Mouse (Mus musculus) left cerebral cortex, adult 2 months (tissue): ENCODE results near the gene Emcn. TPM values are rescaled to one million over a fixed set of nuclear protein-coding genes. Genes with fewer than 3 reads are reported as not detected.

ENCODE experiments used
- DNase-seq, 2 experiments: peaks; one replicate each; pipeline ENCODE4 v3.0.0; 2021 to 2022; ENCODE audit warnings: low spot score in 2 of 2, mixed read lengths in 1 of 2; ENCODE audit errors: extremely low spot score in 1 of 2
- H3K27ac ChIP-seq: fragments of 200-600 bp; 2 replicates; pipeline ENCODE4 v1.8.1; 2022
- H3K4me3 ChIP-seq: fragments of 200-600 bp; 2 replicates; pipeline ENCODE4 v1.8.1; 2022
- CTCF ChIP-seq: fragments of 200-600 bp; IDR thresholded peaks from 2 replicates; pipeline ENCODE4 v1.8.1; 2022; ENCODE audit warnings: antibody characterized with exemption, mild to moderate bottlenecking, moderate library complexity
- intact Hi-C: fragments of 180-260 bp; cut with DNase I; formaldehyde crosslinking; loops from one replicate; pipeline ENCODE4 v1.15.1; 2025
- total RNA-seq, 2 experiments: library from RNA; stranded (reverse); gene quantifications; 2 replicates each; pipeline ENCODE4 v1.2.3; 2021

Gene Emcn
- total RNA-seq, 2 experiments from 2014 or later = 7.2 to 8.1 TPM

GRCm38 (mm10) chr3:137330950-137331349 lies 9.9 kb upstream of the Emcn start:
- no peak for TF ChIP-seq CTCF
- DNase-seq = no peak
- Histone ChIP-seq H3K27ac (no peak overlapping the region), H3K4me3 (no peak overlapping the region)
- intact Hi-C loops = no loop called here

- no peak for TF ChIP-seq CTCF
- intact Hi-C loops = no loop called here
- no peak overlapping the region for H3K4me3 ChIP-seq
- DNase-seq = no peak
- H3K27ac ChIP-seq = no peak overlapping the region
Measured at GRCm38 (mm10) chr3:137332531-137332930, 8.3 kb upstream of the Emcn start.

GRCm38 (mm10) chr3:137335957-137336356 lies 4.9 kb upstream of the Emcn start:
- Histone ChIP-seq H3K27ac (no peak overlapping the region), H3K4me3 (no peak overlapping the region)
- intact Hi-C loops = no loop called here
- TF ChIP-seq CTCF = no peak
- DNase-seq = no peak

- no peak for DNase-seq
- Histone ChIP-seq H3K27ac (no peak overlapping the region), H3K4me3 (no peak overlapping the region)
- no peak for TF ChIP-seq CTCF
- intact Hi-C loops = no loop called here
Measured at GRCm38 (mm10) chr3:137343446-137343845, 2.6 kb downstream of the Emcn start.

- Histone ChIP-seq H3K4me3 (no peak overlapping the region), H3K27ac (no peak overlapping the region)
- intact Hi-C loops = no loop called here
- DNase-seq = peak in 1 of 2 experiments; percentile 11
- TF ChIP-seq CTCF = no peak
Measured at GRCm38 (mm10) chr3:137351882-137352281, 11.0 kb downstream of the Emcn start.

- TF ChIP-seq CTCF = no peak
- Histone ChIP-seq H3K4me3 (no peak overlapping the region), H3K27ac (no peak overlapping the region)
- intact Hi-C loops = no loop called here
- DNase-seq = no peak
Measured at GRCm38 (mm10) chr3:137356697-137357096, 15.8 kb downstream of the Emcn start.

- no peak overlapping the region for H3K27ac ChIP-seq
- no peak for DNase-seq
- no peak overlapping the region for H3K4me3 ChIP-seq
- no peak for TF ChIP-seq CTCF
- intact Hi-C loops = no loop called here
Measured at GRCm38 (mm10) chr3:137367123-137367825, 26.4 kb downstream of the Emcn start.

GRCm38 (mm10) chr3:137367826-137368325 lies 27.0 kb downstream of the Emcn start:
- Histone ChIP-seq H3K27ac (no peak overlapping the region), H3K4me3 (no peak overlapping the region)
- intact Hi-C loops = no loop called here
- no peak for TF ChIP-seq CTCF
- no peak for DNase-seq

GRCm38 (mm10) chr3:137372854-137373253 lies 32.0 kb downstream of the Emcn start:
- no peak for DNase-seq
- no peak for TF ChIP-seq CTCF
- intact Hi-C loops = no loop called here
- Histone ChIP-seq H3K27ac (no peak overlapping the region), H3K4me3 (no peak overlapping the region)

GRCm38 (mm10) chr3:137382311-137382710 lies 41.4 kb downstream of the Emcn start:
- TF ChIP-seq CTCF = no peak
- DNase-seq = no peak

GRCm38 (mm10) chr3:137395588-137395987 lies 54.7 kb downstream of the Emcn start:
- no peak for TF ChIP-seq CTCF
- peak in 1 of 2 experiments; percentile 11 for DNase-seq
- Histone ChIP-seq H3K27ac (no peak overlapping the region), H3K4me3 (peak overlapping the region; percentile 29)
- intact Hi-C loops = no loop called here

More at GRCm38 (mm10) chr3:137382311-137382710, 41.4 kb downstream of the Emcn start:
- intact Hi-C loops = no loop called here
- Histone ChIP-seq H3K4me3 (no peak overlapping the region), H3K27ac (no peak overlapping the region)

GRCm38 (mm10) chr3:137415451-137416086 lies 74.7 kb downstream of the Emcn start:
- peak overlapping the region; percentile 78 for H3K27ac ChIP-seq
- H3K4me3 ChIP-seq = no peak overlapping the region
- TF ChIP-seq CTCF = no peak
- DNase-seq = peak; percentile 62 to 75
- intact Hi-C loops = loop anchor here (5.0 to 10.0 kb wide), 10 partner anchors 192 to 743 kb away; partner anchors contain the start of gene Ppp3ca
